In the genomic region with DNA sequence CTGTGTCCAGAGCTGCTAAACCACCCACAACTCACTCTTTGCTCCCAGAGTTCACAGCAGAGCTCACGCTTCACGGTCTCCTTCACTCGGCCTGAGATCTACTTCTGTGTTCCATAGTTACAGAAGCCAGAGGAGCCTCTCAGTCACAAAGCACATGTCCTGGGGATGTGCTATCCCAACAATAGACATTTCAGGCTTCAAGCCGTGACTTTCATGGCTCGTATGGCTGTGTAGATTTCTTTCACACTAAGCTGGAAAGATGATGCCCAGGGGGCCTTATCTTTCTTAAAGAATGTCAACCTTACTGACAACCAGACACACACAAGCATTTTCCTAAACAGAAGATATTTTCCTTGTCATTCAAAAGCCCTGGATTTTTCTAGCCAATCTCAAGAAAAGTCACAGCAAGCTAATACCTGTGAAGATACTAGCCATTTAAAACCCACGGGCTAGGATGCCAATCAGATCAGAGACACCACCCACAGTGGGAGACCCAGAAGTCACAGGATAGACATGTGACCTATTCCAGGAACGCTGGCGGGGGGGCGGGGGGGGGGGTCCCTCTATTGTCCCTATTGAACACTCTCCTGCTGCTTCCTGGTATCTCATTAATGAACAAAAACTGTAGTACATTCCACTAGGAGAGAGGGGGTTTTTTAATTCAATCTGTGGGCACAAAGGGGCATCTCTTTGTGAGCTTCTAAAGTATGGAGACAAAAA, we compare ENCODE assay signal across 18 mouse cellular contexts.
DNase-seq lines count a peak whose midpoint lies in the region; ATAC-seq and TF ChIP-seq lines count a peak whose summit lies in the region.
"Had no signal": no experiment of that assay in that cellular context is flagged by ENCODE, and none has a peak within 500 bp of the region (broad histone marks: within the 10 kb centered on the region; RNA-seq: fewer than 3 reads in every experiment).

No protein-coding gene starts in this region.

- peak; percentile 70 for DNase-seq in heart, adult 11 months
- no peak for DNase-seq in heart, postnatal 14 days
- DNase-seq in embryo, embryonic 10 days (ENCODE audit: low spot score): peak; percentile 58
- peak; percentile 66 for DNase-seq in midbrain, embryonic 14.5 days
- no peak for DNase-seq in gastrocnemius, adult 18-20 months (ENCODE audit: low spot score)
- DNase-seq in liver, postnatal 0 days: no peak
- no peak for DNase-seq in heart, adult 18-20 months
- DNase-seq: adrenal gland, adult 8-10 months; cerebellum, postnatal 14 days; kidney, adult 9 months; lung, adult 18-20 months; right cerebral cortex, postnatal 4 days had no signal

- intact Hi-C loops in heart, postnatal 14 days (cut with DNase I): no loop called here

- WGBS in hindbrain, embryonic 12.5 days: 5% methylated on average over 9 of the region's 9 CpGs
- 4% methylated on average over 9 of the region's 9 CpGs for WGBS in midbrain, embryonic 14.5 days
- WGBS in liver, postnatal 0 days (ENCODE audit: insufficient replicate concordance): 66% methylated on average over 9 of the region's 9 CpGs

- no peaks in the 10 kb centered on the region for H3K9me3 ChIP-seq in hindbrain, embryonic 12.5 days (replicated peaks)
- no peaks in the 10 kb centered on the region for H3K9me3 ChIP-seq in midbrain, embryonic 14.5 days (ENCODE audit: control insufficient read depth, low read length)
- no peaks in the 10 kb centered on the region for H3K9me3 ChIP-seq in liver, postnatal 0 days (ENCODE audit: low read length)
- H3K9me3 ChIP-seq: embryonic facial prominence, embryonic 15.5 days; forebrain, embryonic 12.5 days; heart, embryonic 15.5 days had no signal

- H3K27ac ChIP-seq in hindbrain, embryonic 12.5 days: peak overlapping the region; percentile 60
- peak overlapping the region; percentile 60 for H3K27ac ChIP-seq in midbrain, embryonic 14.5 days (replicated peaks; ENCODE audit: low read depth, low read length)
- no peak overlapping the region for H3K27ac ChIP-seq in liver, postnatal 0 days (ENCODE audit: low read depth)
- H3K27ac ChIP-seq: embryonic facial prominence, embryonic 15.5 days; forebrain, embryonic 12.5 days; heart, embryonic 15.5 days; macrophage had no signal

- H3K27me3 ChIP-seq in hindbrain, embryonic 12.5 days: no peaks in the 10 kb centered on the region
- H3K27me3 ChIP-seq in midbrain, embryonic 14.5 days (ENCODE audit: control insufficient read depth, insufficient read depth, low read length): no peaks in the 10 kb centered on the region
- no peaks in the 10 kb centered on the region for H3K27me3 ChIP-seq in liver, postnatal 0 days (ENCODE audit: insufficient read depth, low read length)
- H3K27me3 ChIP-seq: embryonic facial prominence, embryonic 15.5 days; forebrain, embryonic 12.5 days; heart, embryonic 15.5 days had no signal

- peaks cover 6% of the 10 kb centered on the region for H3K4me1 ChIP-seq in hindbrain, embryonic 12.5 days
- H3K4me1 ChIP-seq in midbrain, embryonic 14.5 days (ENCODE audit: control insufficient read depth, insufficient read depth, low read length): peaks cover 11% of the 10 kb centered on the region
- H3K4me1 ChIP-seq in liver, postnatal 0 days (ENCODE audit: insufficient read depth): no peaks in the 10 kb centered on the region
- H3K4me1 ChIP-seq: embryonic facial prominence, embryonic 15.5 days; heart, embryonic 15.5 days had no signal

- no peak for TF ChIP-seq EP300 in liver, postnatal 0 days (IDR thresholded peaks at IDR 0.05; ENCODE audit: low read depth)

- H3K36me3 ChIP-seq in hindbrain, embryonic 12.5 days: no peaks in the 10 kb centered on the region
- no peaks in the 10 kb centered on the region for H3K36me3 ChIP-seq in midbrain, embryonic 14.5 days (ENCODE audit: control insufficient read depth, insufficient read depth, low read length)
- H3K36me3 ChIP-seq in liver, postnatal 0 days (replicated peaks; ENCODE audit: insufficient read depth, low read length): no peaks in the 10 kb centered on the region
- H3K36me3 ChIP-seq: embryonic facial prominence, embryonic 15.5 days; forebrain, embryonic 12.5 days; heart, embryonic 15.5 days had no signal

- peak; percentile 89 for ATAC-seq in hindbrain, embryonic 12.5 days (ENCODE audit: low FRiP score)
- peak; percentile 62; the same call in 1 of the 2 replicates for ATAC-seq in midbrain, embryonic 14.5 days (ENCODE audit: low FRiP score, low TSS enrichment)
- no peak for ATAC-seq in liver, postnatal 0 days

- no peak overlapping the region for H3K4me3 ChIP-seq in hindbrain, embryonic 12.5 days
- no peak overlapping the region for H3K4me3 ChIP-seq in midbrain, embryonic 14.5 days (replicated peaks; ENCODE audit: low read depth, low read length)
- no peak overlapping the region for H3K4me3 ChIP-seq in liver, postnatal 0 days (ENCODE audit: low read depth, low read length)
- H3K4me3 ChIP-seq: embryonic facial prominence, embryonic 15.5 days; forebrain, embryonic 12.5 days; heart, embryonic 15.5 days; myocyte had no signal

- no peak for TF ChIP-seq CTCF in liver, postnatal 0 days (IDR thresholded peaks at IDR 0.05; ENCODE audit: low read depth)

- H3K9ac ChIP-seq in hindbrain, embryonic 12.5 days: no peak overlapping the region
- H3K9ac ChIP-seq in midbrain, embryonic 14.5 days (replicated peaks; ENCODE audit: low read length): no peak overlapping the region
- no peak overlapping the region for H3K9ac ChIP-seq in liver, postnatal 0 days (replicated peaks)
- H3K9ac ChIP-seq: embryonic facial prominence, embryonic 15.5 days; forebrain, embryonic 12.5 days; heart, embryonic 15.5 days had no signal

- 0 out of 2 replicates have a peak overlapping the region, but pooled peaks have one; percentile 19 for H3K4me2 ChIP-seq in hindbrain, embryonic 12.5 days (replicated peaks)
- peak overlapping the region; percentile 7; the same call in 1 of the 2 replicates for H3K4me2 ChIP-seq in midbrain, embryonic 14.5 days (ENCODE audit: low read length)
- no peak overlapping the region for H3K4me2 ChIP-seq in liver, postnatal 0 days (ENCODE audit: low read depth, low read length)
- H3K4me2 ChIP-seq: embryonic facial prominence, embryonic 15.5 days; forebrain, embryonic 12.5 days; heart, embryonic 15.5 days had no signal

Comparison
In these comparisons a context has a peak if more than half of its experiments do, and no peak if none do; other contexts are left out.
1. DNase-seq: peak in heart, adult 11 months (single experiment), embryo, embryonic 10 days (single experiment) and midbrain, embryonic 14.5 days (single experiment); none in heart, postnatal 14 days (0 of 2), gastrocnemius, adult 18-20 months (single experiment), liver, postnatal 0 days (single experiment) and heart, adult 18-20 months (0 of 2).